Mouse (Mus musculus) CD4-positive, CD25-positive, alpha-beta regulatory T cell, adult 4 months (primary cell): ENCODE measurements around the gene Nit1. TPM values are rescaled to one million over a fixed set of nuclear protein-coding genes. Genes with fewer than 3 reads are reported as not detected.
A peak's percentile ranks its signal among the peaks of the same experiment; 100 is the strongest.

Experiments used
- ATAC-seq: one replicate; pipeline ENCODE4 v1.8.0; 2017
- polyA plus RNA-seq, 2 experiments: library from polyadenylated mRNA; unstranded; fragments of 100-300 nt; shearing (Covaris generic); gene quantifications; one replicate each; pipeline ENCODE4 v1.2.1; 2017

Nit1 gene
- polyA plus RNA-seq = 10 to 100 TPM; 31.7 to 40.3 TPM

- ATAC-seq = peak; percentile 95
Observed at GRCm38 (mm10) chr1:171345225-171346094, at the start of gene Nit1, which contains the start of gene Pfdn2. Gene Nit1, minus strand, starts transcription at chr1:171345646. Gene Pfdn2, plus strand, starts transcription at chr1:171345670.

GRCm38 (mm10) chr1:171390101-171390500 lies 44.7 kb upstream of the Nit1 start:
- ATAC-seq = peak; percentile 74

- peak; percentile 86 for ATAC-seq
Observed at GRCm38 (mm10) chr1:171388376-171389102, 43.1 kb upstream of the Nit1 start, which contains the start of gene Arhgap30. Gene Arhgap30, plus strand, starts transcription at chr1:171388954.

- no peak for ATAC-seq
Observed at GRCm38 (mm10) chr1:171387099-171387498, 41.7 kb upstream of the Nit1 start.

- no peak for ATAC-seq
Observed at GRCm38 (mm10) chr1:171385171-171385570, 39.7 kb upstream of the Nit1 start.

- no peak for ATAC-seq
Observed at GRCm38 (mm10) chr1:171384361-171384760, 38.9 kb upstream of the Nit1 start.

GRCm38 (mm10) chr1:171382096-171382620 lies 36.7 kb upstream of the Nit1 start:
- no peak for ATAC-seq

- ATAC-seq = peak; percentile 99
Observed at GRCm38 (mm10) chr1:171379935-171380599, 34.6 kb upstream of the Nit1 start.

- ATAC-seq = no peak
Observed at GRCm38 (mm10) chr1:171378298-171378697, 32.9 kb upstream of the Nit1 start.

- ATAC-seq = no peak
Observed at GRCm38 (mm10) chr1:171375646-171376097, 30.2 kb upstream of the Nit1 start.

- no peak for ATAC-seq
Observed at GRCm38 (mm10) chr1:171373946-171374345, 28.5 kb upstream of the Nit1 start.

GRCm38 (mm10) chr1:171372880-171373279 lies 27.4 kb upstream of the Nit1 start:
- no peak for ATAC-seq

- ATAC-seq = no peak
Observed at GRCm38 (mm10) chr1:171369845-171370556, 24.6 kb upstream of the Nit1 start, which contains the start of gene Nectin4. Gene Nectin4, plus strand, starts transcription at chr1:171370099.

- ATAC-seq = no peak
Observed at GRCm38 (mm10) chr1:171365934-171366333, 20.5 kb upstream of the Nit1 start.

GRCm38 (mm10) chr1:171361106-171362103 lies 16.0 kb upstream of the Nit1 start:
- ATAC-seq = peak; percentile 73

GRCm38 (mm10) chr1:171360656-171361055 lies 15.2 kb upstream of the Nit1 start, which contains the start of gene Klhdc9:
Gene Klhdc9, minus strand, starts transcription at chr1:171360798.
- ATAC-seq = peak; percentile 83

- no peak for ATAC-seq
Observed at GRCm38 (mm10) chr1:171360253-171360652, 14.8 kb upstream of the Nit1 start.

GRCm38 (mm10) chr1:171358421-171358820 lies 13.0 kb upstream of the Nit1 start:
- peak; percentile 48 for ATAC-seq

- ATAC-seq = no peak
Observed at GRCm38 (mm10) chr1:171356814-171357213, 11.4 kb upstream of the Nit1 start.

- ATAC-seq = peak; percentile 54
Observed at GRCm38 (mm10) chr1:171355812-171356340, 10.4 kb upstream of the Nit1 start.
